Mouse (Mus musculus) C2C12 (cell line): ENCODE data around the gene Golga3. TPM values are rescaled to one million over a fixed set of nuclear protein-coding genes. Genes with fewer than 3 reads are reported as not detected.
A peak's percentile ranks its signal among the peaks of the same experiment; 100 is the strongest.

Experiments
- H3K27me3 ChIP-seq: one replicate; pipeline ENCODE4 v1.6.1; 2011; ENCODE audit not compliant: control insufficient read depth, insufficient read depth, insufficient read length
- H3K36me3 ChIP-seq: one replicate; pipeline ENCODE4 v1.6.1; 2011; ENCODE audit not compliant: control insufficient read depth, insufficient read depth
- H3K4me3 ChIP-seq: one replicate; pipeline ENCODE4 v1.5.1; 2011; ENCODE audit warnings: mild to moderate bottlenecking, control low read depth; ENCODE audit not compliant: poor library complexity, insufficient read depth, severe bottlenecking
- H3K79me2 ChIP-seq: one replicate; pipeline ENCODE4 v1.6.1; 2011; ENCODE audit not compliant: control insufficient read depth, insufficient read depth
- H3K79me3 ChIP-seq: one replicate; pipeline ENCODE4 v1.6.1; 2011; ENCODE audit warnings: low read depth, control low read depth
- H3ac ChIP-seq: one replicate; pipeline ENCODE3; 2011; ENCODE audit warnings: low read depth; ENCODE audit not compliant: control insufficient read depth, insufficient read length
- CEBPB ChIP-seq: IDR thresholded peaks from one replicate; pipeline ENCODE4 v1.6.1; 2011; ENCODE audit warnings: low read depth, mild to moderate bottlenecking, control low read depth, moderate library complexity
- CTCF ChIP-seq: IDR thresholded peaks from one replicate; pipeline ENCODE4 v1.5.1; 2011; ENCODE audit not compliant: control insufficient read depth, insufficient read depth, insufficient read length
- FOSL1 ChIP-seq: IDR thresholded peaks from one replicate; pipeline ENCODE4 v1.8.0; 2011; ENCODE audit warnings: mild to moderate bottlenecking, low read length; ENCODE audit not compliant: poor library complexity, insufficient read depth, severe bottlenecking
- MAX ChIP-seq: IDR thresholded peaks from one replicate; pipeline ENCODE4 v1.6.1; 2011; ENCODE audit warnings: mild to moderate bottlenecking, control low read depth
- MYOD1 ChIP-seq: IDR thresholded peaks from one replicate; pipeline ENCODE4 v1.6.1; 2011; ENCODE audit warnings: low read depth; ENCODE audit not compliant: control insufficient read depth, insufficient read length
- MYOG ChIP-seq: IDR thresholded peaks from one replicate; pipeline ENCODE4 v1.6.1; 2011; ENCODE audit not compliant: control insufficient read depth, insufficient read length; ENCODE audit errors: extremely low read depth
- USF1 ChIP-seq: IDR thresholded peaks from one replicate; pipeline ENCODE4 v1.6.1; 2011; ENCODE audit warnings: low read depth, mild to moderate bottlenecking, control low read depth, moderate library complexity
- polyA plus RNA-seq: library from polyadenylated mRNA; unstranded; fragments of >200 nt; fragmentation: generic; extraction: Trizol; gene quantifications from one replicate; pipeline ENCODE4 v1.2.1, GENCODE M21; 2012; ENCODE audit warnings: missing spikeins

Golga3 gene
- polyA plus RNA-seq, 1 experiment, result 12.5 TPM

DNA sequence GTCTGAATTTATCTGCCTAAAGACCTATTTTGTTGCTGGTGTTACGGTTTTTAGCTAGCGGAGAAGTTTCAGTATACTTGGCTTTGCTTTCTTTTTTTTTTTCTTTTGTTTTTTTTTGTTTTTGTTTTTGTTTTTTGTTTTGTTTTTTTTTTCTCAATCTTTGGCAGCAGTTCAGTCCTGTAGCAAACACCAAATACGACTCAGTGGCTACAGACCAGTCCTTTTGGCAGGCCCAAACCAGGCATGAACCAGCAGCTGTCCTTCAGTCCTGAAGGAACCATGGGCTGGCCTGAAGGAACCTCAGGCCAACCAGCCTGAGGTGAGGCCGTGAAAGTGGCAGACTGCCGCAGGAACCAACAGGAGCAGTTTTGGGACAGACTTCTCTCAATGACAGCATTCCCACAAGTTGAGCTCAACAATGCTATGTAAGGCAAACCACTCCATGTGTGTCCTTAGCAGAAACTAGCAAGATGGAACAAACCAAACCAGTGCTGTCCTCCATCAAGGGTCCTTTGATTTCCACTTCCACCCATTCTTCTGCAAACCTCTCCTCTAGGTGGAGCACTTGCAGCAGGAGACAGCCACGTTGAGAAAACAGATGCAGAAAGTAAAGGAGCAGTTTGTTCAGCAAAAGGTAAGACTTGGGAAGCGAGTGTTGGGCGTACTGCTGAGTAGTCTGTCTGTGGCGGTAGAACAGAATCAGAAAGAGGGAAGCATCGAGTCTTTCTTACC, 26.8 kb downstream of the Golga3 start:
- Histone ChIP-seq H3K4me3 (no peak overlapping the region), H3K36me3 (peaks cover 83% of the 10 kb centered on the region), H3K27me3 (no peaks in the 10 kb centered on the region), H3K79me2 (no peaks in the 10 kb centered on the region), H3ac (no peak overlapping the region), H3K79me3 (no peaks in the 10 kb centered on the region)
- no peak for TF ChIP-seq USF1
- no peak for TF ChIP-seq MYOD1
- TF ChIP-seq MYOG, result no peak
- TF ChIP-seq FOSL1, result no peak
- TF ChIP-seq CEBPB, result no peak
- TF ChIP-seq MAX, result no peak
- TF ChIP-seq CTCF, result no peak

DNA sequence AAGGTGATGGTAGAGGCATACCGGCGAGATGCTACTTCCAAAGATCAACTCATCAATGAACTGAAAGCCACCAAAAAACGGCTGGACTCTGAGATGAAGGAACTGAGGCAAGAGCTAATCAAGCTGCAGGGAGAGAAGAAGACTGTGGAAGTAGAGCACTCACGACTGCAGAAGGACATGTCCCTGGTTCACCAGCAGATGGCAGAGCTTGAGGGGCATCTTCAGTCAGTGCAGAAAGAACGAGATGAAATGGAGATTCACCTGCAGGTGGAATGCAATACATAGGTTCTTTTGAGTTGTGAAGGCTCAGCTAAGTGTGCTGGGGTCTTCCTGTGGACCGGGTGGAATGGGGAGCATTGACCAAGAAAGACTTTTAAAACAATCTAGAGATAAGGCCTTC, 28.3 kb downstream of the Golga3 start:
- peaks cover 95% of the 10 kb centered on the region for H3K36me3 ChIP-seq
- H3K79me3 ChIP-seq, result no peaks in the 10 kb centered on the region
- no peak overlapping the region for H3ac ChIP-seq
- TF ChIP-seq MYOD1 (no peak), CTCF (peak; percentile 10)
- H3K4me3 ChIP-seq, result no peak overlapping the region
- no peaks in the 10 kb centered on the region for H3K79me2 ChIP-seq
- H3K27me3 ChIP-seq, result no peaks in the 10 kb centered on the region

DNA sequence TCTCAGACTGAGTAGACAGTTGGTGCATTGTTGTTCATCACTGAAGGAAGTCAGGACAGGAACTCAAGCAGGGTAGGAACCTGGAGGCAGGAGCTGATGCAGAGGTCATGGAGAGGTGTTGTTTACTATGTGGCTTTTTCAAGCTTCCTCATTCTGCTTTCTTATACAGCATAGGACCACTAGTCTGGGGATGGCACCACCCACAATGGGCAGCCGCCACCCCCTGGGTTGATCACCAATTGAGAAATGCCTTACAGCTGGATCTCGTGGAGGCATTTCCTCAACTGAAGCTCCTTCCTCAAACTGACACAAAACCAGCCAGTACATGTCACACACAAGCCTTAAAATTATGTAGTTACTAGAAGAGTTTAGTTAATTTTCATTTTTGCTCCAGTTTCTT, 34.8 kb downstream of the Golga3 start:
- no peaks in the 10 kb centered on the region for H3K79me2 ChIP-seq
- H3ac ChIP-seq, result no peak overlapping the region
- TF ChIP-seq MAX (no peak), USF1 (no peak), MYOG (no peak), FOSL1 (no peak), CEBPB (no peak)
- H3K36me3 ChIP-seq, result peaks cover 82% of the 10 kb centered on the region
- no peaks in the 10 kb centered on the region for H3K79me3 ChIP-seq
- H3K27me3 ChIP-seq, result no peaks in the 10 kb centered on the region
- no peak overlapping the region for H3K4me3 ChIP-seq

DNA sequence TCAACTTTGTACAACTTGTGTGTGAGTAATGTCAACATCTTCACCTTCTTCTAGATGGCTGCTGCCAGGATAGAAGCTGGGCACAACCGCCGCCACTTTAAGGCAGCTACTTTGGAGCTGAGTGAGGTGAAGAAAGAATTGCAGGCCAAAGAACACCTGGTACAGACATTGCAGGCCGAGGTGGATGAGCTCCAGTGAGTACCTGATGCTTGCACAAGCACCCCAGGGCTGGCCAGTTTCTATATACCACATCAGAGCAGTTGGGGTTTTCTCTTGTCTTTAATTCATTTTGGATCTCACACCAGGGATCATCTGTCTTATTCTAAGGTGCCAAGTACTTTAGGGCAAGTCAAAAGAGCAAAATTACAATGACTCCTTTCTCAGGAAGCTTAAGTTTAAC, 40.3 kb downstream of the Golga3 start:
- Histone ChIP-seq H3K27me3 (no peaks in the 10 kb centered on the region), H3K79me3 (no peaks in the 10 kb centered on the region), H3K79me2 (no peaks in the 10 kb centered on the region), H3ac (no peak overlapping the region), H3K36me3 (peaks cover 69% of the 10 kb centered on the region), H3K4me3 (no peak overlapping the region)
- TF ChIP-seq MYOD1, result no peak
- TF ChIP-seq CEBPB, result no peak
- TF ChIP-seq FOSL1, result no peak
- TF ChIP-seq CTCF, result no peak
- no peak for TF ChIP-seq MYOG
- TF ChIP-seq MAX, result no peak

DNA sequence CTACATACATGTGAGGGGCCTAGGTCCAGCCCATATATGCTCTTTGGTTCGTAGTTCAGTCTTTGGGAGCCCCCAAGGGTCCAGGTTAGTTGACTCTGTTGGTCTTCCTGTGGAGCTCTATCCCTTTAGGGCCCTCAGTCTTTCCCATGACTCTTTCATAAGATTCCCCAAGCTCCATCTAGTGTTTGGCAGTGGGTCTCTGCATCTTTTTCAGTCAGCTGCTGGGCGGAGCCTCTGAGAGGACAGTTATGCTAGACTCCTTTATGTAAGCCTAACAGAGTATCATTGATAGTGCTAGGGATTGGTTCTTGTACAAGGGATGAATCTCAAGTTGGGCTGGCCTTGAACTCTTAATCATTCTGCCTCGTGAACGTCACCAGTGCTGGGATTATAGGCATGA, 43.8 kb downstream of the Golga3 start:
- Histone ChIP-seq H3K79me3 (no peaks in the 10 kb centered on the region), H3K27me3 (no peaks in the 10 kb centered on the region), H3K4me3 (no peak overlapping the region), H3ac (no peak overlapping the region), H3K79me2 (no peaks in the 10 kb centered on the region), H3K36me3 (peaks cover 57% of the 10 kb centered on the region)
- TF ChIP-seq MAX (no peak), MYOD1 (no peak)

DNA sequence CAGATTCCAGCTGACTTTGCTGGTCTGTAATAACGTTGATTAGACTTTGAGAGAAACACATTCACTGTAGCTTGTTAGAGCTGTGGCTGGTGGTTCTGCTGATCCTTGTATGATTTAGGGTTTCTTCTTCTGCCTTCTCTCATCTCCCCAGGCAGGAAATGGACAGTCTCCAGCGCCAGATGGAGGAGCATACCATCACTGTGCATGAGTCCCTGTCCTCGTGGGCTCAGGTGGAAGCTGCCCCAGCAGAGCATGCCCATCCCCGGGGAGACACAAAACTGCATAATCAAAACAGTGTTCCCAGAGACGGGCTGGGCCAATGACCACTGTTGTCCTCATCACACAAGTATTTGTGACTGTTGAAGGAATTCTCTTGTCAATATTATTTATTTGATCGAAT, 46.3 kb downstream of the Golga3 start:
- H3K79me3 ChIP-seq, result no peaks in the 10 kb centered on the region
- H3K4me3 ChIP-seq, result no peak overlapping the region
- H3K36me3 ChIP-seq, result peaks cover 63% of the 10 kb centered on the region
- no peaks in the 10 kb centered on the region for H3K27me3 ChIP-seq
- TF ChIP-seq CTCF (no peak), MAX (no peak), MYOD1 (no peak), CEBPB (no peak), MYOG (no peak), FOSL1 (no peak), USF1 (no peak)
- H3ac ChIP-seq, result no peak overlapping the region
- H3K79me2 ChIP-seq, result no peaks in the 10 kb centered on the region
